Mouse (Mus musculus): Measurements from ENCODE around the gene Aanat. TPM values are rescaled to one million over a fixed set of nuclear protein-coding genes. Genes with fewer than 3 reads are reported as not detected.
"Not testable (repeated sequence)": the region's sequence is repeated elsewhere in the genome, so short reads cannot be mapped to it uniquely, and the experiment has no call there.

The Aanat gene
- total and polyA plus RNA-seq, 3 experiments = not detected

- H3K27ac ChIP-seq (ENCODE audit: insufficient read depth, low read depth); H3K4me2 ChIP-seq (ENCODE audit: insufficient read depth, low read depth, poor library complexity, severe bottlenecking); in situ Hi-C loops (cut with MboI; ENCODE audit: low pct_ligation_motif_present, low pct_unique_long_range_greater_than_20kb, low sequenced_read_pairs); H3K79me2 ChIP-seq (replicated peaks; ENCODE audit: control insufficient read depth, extremely low read depth, insufficient read depth, poor library complexity, severe bottlenecking); H3K9ac ChIP-seq (ENCODE audit: insufficient read depth, low read depth); H3K4me3 ChIP-seq (replicated peaks in 1 of 3; ENCODE audit: low read depth in 2 of 3, low read length in 2 of 3, poor library complexity in 1 of 3); dilution Hi-C loops (cut with MboI; ENCODE audit: extremely low pct_ligation_motif_present, extremely low pct_unique_long_range_greater_than_20kb, low sequenced_read_pairs); H3K27me3 ChIP-seq (replicated peaks); DNase-seq (ENCODE audit: extremely low read depth); H3K9me3 ChIP-seq (replicated peaks; ENCODE audit: low read length): not testable (repeated sequence)
- Histone ChIP-seq H3K4me1 (ENCODE audit: control insufficient read depth in 1 of 2, insufficient read depth in 2 of 2) (peaks cover 19 to 77% of the 10 kb centered on the region in 2 experiments), H3K36me3 (replicated peaks in 1 of 2; ENCODE audit: control insufficient read depth in 1 of 2, insufficient read depth in 1 of 2, low read length in 1 of 2) (peaks cover 26 to 61% of the 10 kb centered on the region in 2 experiments)
- peak; percentile 67 for TF ChIP-seq ZNF384 (IDR thresholded peaks at IDR 0.05; ENCODE audit: low read depth, low read length)
Observed at GRCm38 (mm10) chr11:116611168-116611567, 24.9 kb downstream of the Aanat start.

- Histone ChIP-seq H3K4me2 (ENCODE audit: insufficient read depth, low read depth, poor library complexity, severe bottlenecking) (no peak overlapping the region), H3K9me3 (replicated peaks; ENCODE audit: low read length) (peaks cover 4% of the 10 kb centered on the region), H3K27ac (ENCODE audit: insufficient read depth, low read depth) (no peak overlapping the region), H3K79me2 (replicated peaks; ENCODE audit: control insufficient read depth, extremely low read depth, insufficient read depth, poor library complexity, severe bottlenecking) (no peaks in the 10 kb centered on the region), H3K4me1 (ENCODE audit: control insufficient read depth in 1 of 2, insufficient read depth in 2 of 2) (peaks cover 25 to 79% of the 10 kb centered on the region in 2 experiments), H3K36me3 (replicated peaks in 1 of 2; ENCODE audit: control insufficient read depth in 1 of 2, insufficient read depth in 1 of 2, low read length in 1 of 2) (peaks cover 19 to 53% of the 10 kb centered on the region in 2 experiments), H3K4me3 (replicated peaks in 1 of 3; ENCODE audit: low read depth in 2 of 3, low read length in 2 of 3, poor library complexity in 1 of 3) (no peak overlapping the region), H3K27me3 (replicated peaks) (no peaks in the 10 kb centered on the region), H3K9ac (ENCODE audit: insufficient read depth, low read depth) (no peak overlapping the region)
- TF ChIP-seq JUN (IDR thresholded peaks at IDR 0.05; ENCODE audit: insufficient read depth, low read depth, low read length) (no peak), MAZ (IDR thresholded peaks at IDR 0.05; ENCODE audit: low read depth, low read length) (no peak), EP300 (IDR thresholded peaks at IDR 0.05; ENCODE audit: low read length) (no peak), ETS1 (conservative IDR thresholded peaks at IDR 0.05; ENCODE audit: low read depth, low read length) (no peak), USF1 (IDR thresholded peaks at IDR 0.05; ENCODE audit: low read depth, low read length) (no peak), RAD21 (IDR thresholded peaks at IDR 0.05; ENCODE audit: low read depth, low read length) (no peak), IRF4 (IDR thresholded peaks at IDR 0.05; ENCODE audit: low read depth, low read length) (no peak), NELFE (IDR thresholded peaks at IDR 0.05; ENCODE audit: low read depth, low read length) (no peak), SIN3A (IDR thresholded peaks at IDR 0.05; ENCODE audit: low read length) (no peak), JUND (conservative IDR thresholded peaks at IDR 0.05; ENCODE audit: low read depth, low read length) (no peak), HCFC1 (IDR thresholded peaks at IDR 0.05; ENCODE audit: low read depth, low read length) (no peak), MYC (IDR thresholded peaks at IDR 0.05; ENCODE audit: low read depth, low read length) (no peak), ELF1 (IDR thresholded peaks at IDR 0.05; ENCODE audit: low read depth, low read length) (no peak), E2F4 (IDR thresholded peaks at IDR 0.05; ENCODE audit: insufficient replicate concordance, low read depth, low read length) (no peak)
- in situ Hi-C loops (cut with MboI; ENCODE audit: low pct_ligation_motif_present, low pct_unique_long_range_greater_than_20kb, low sequenced_read_pairs) = no loop called here
- no peak for DNase-seq (ENCODE audit: extremely low read depth)
- dilution Hi-C loops (cut with MboI; ENCODE audit: extremely low pct_ligation_motif_present, extremely low pct_unique_long_range_greater_than_20kb, low sequenced_read_pairs) = no loop called here
Observed at GRCm38 (mm10) chr11:116611883-116612282, 25.7 kb downstream of the Aanat start.
